Mouse (Mus musculus): Measurements from ENCODE around the gene Chit1.

Chit1 gene

DNA sequence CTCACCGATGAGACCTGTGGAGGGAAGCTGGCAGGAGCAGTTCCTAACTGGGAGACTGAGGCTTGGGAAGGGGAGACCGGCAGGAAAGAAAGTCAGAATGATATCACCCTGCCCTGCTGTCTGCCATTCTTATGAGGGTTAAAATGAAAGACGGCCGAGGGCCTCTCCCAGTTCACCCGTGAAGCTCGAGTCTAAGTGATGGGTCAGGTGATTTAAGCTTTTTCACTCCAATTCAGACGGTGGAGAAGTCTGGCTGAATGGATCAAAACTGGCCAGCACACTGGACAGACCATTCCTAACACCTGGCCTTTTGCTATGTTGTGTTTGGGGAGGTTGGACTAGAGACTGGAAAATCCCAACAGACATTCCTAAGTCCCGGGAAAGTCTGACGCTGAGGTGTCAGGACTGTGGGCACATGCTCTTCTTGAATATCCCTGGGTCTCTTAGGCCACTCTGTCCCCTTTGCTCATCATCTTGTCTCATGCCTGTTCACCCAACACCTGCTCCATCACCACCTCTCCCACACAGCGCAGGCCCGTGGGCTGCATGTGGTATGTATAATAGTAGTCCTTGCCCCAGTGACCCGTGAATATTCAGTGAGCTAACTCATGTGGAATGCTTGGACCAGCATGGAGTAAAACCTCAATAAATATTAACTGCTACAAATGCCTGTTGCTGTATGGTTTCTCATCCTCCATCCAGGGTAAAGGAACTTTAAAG, 11.4 kb upstream of the Chit1 start:
- DNase-seq, result no peak

DNA sequence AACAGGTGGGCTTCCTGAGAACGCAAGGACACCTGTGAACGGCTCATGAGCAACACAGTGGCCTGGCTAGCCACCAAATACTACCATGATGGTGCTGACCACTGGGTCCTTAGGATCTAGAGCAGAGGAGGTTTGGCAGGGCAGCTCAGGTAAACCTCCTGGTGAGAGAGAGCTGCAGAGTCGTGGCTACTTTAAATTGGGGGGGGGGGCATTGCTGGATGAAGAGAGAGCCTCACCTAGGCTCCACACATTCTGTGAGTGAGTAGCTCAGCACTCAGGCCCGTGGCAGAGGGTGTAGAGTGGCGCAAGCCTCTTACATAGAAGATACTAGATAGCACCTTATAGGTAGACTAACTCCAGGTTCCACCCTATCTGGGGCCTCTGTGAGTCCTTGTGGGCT, 10.6 kb upstream of the Chit1 start:
- no peak for DNase-seq

DNA sequence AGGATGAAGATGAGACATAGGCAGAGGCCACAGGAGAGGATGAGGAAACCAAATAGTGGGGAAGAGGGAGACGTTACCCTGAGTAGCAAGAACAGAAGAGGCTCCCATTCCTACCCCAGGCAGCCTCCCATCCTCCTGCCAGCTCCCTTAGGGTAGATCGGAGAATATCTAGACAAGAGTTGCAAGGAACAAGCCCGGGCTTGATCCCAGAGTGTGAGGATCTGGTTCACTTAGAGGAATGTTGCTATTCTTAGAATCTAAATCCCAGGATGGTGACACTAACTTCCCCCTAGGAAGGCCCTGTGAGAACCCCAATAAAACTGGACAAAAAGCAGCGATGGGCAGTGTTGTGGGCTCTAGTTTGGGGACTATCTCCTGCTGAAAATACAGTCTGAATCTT, 10.1 kb upstream of the Chit1 start:
- DNase-seq, result no peak

DNA sequence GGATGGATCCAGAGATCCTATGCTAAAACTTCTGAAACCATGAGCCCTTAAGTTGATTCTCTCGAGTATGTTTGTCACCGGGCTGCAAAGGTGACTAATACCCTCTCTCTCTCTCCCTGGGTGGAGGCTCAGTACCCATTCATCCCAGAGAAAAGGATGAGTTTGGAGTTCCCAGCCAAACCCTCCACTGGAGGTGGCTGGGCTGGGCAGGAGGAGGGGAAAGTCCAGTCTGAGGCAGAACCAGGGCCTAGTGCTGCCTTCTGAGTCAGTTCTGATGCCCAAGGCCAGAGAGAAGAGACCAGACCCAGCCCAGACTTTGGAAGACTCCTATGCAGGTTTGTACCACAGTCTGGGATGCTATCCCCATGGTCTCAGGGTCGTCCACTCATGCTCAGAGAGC, 9.4 kb upstream of the Chit1 start:
- DNase-seq, result no peak

DNA sequence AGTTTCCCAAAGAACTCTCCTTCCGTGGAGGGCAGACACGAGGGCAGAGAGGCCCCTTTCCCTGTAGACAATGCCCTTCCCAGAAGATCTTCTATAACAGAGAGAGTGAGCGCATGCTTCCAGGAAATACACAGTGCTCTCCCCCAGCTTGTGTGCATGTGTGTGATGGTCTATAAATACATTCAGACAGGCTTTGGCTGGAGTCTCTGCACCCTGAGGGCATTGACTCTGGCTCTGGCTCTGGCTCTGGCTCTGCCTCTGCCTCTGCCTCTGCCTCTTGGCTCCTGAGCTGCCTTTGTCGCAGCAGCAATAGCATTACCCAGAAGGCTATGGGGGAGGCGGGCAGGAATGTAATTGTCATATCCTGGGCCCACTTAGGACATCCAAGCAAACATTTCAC, 7.2 kb upstream of the Chit1 start:
- peak; percentile 69 to 74 for DNase-seq

DNA sequence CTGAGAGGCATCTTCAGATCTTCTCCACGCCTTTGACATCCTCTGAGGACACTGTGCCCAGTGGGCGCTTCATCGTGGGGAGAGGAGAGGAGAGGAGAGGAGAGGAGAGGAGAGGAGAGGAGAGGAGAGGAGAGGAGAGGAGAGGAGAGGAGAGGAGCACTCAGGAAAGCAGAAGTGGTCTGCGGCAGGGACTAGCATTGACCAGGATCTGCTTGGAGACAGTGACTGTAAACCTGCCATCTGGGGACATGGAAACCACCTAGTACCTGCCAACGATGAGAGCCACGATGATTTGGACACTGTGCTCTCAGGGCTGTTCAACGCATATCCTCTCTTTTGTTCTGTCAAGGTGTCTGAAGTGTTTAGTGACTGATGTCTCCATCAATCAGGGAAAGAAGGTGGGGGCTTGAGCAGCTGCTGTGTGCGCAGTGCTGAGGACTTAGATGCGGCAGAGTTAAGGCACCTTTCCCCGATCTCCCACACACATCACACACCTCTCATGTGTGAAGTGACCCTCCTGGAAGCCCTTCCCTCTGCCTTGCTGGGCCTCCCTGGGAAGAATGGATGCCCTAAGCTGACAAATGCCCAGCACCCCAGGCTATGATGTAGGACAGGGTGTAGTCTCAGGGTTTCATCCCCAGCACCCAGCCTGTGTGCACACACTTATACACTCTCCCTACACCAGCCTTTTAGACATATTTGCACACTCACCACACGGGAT, 5.8 kb upstream of the Chit1 start:
- DNase-seq, result peak in 1 of 2 experiments; percentile 24

DNA sequence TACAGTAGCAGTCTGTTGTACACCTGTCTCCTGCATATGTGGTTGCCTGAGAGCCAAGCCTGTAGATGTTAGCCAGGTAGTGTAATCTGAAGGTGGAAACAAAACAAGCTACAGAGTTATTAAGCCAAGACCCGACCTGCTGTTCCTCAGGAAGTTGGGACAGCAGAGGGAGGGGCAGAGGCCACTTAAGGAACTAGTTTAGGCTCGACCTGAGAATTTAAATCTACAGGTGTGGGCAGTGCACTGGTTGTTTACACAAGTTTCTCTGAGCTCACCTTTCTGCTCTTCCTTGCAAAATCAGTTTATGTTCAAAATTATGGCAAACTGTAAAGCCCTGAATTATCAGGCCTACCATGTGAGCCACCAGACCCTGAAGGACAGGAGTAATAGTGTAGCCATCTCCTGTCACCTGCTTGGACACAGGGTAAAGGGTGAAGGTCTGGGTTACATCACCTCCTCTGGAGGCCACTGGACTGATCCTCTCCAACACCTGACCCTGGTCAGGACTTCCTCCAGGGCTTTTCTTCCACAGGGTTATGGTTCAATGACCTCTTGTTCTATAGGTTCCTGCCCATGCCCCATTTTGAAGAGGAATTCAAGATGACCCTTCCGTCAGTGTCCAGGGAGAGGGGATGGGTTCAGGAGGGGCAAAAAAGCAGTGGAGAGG, 5.1 kb upstream of the Chit1 start:
- DNase-seq, result no peak

DNA sequence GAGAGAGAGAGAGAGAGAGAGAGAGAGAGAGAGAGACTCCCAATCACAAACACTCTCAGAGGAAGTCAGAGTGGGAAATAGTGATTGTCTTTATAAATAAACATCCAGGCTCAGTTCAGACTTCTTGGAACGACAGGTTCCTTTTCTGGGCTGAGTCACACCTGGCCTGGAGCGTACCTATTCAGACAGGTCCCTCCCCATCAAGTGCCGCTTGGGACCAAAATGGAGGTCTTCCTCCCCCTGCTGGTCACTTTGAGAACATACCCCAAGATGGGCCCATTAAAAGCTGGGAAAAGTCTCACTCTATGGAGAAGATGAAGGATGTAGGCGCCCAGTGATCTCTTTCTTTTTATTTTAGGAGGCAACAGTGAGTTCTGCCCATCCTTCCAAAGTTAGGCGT, 4.3 kb upstream of the Chit1 start:
- DNase-seq, result peak; percentile 79 to 85

DNA sequence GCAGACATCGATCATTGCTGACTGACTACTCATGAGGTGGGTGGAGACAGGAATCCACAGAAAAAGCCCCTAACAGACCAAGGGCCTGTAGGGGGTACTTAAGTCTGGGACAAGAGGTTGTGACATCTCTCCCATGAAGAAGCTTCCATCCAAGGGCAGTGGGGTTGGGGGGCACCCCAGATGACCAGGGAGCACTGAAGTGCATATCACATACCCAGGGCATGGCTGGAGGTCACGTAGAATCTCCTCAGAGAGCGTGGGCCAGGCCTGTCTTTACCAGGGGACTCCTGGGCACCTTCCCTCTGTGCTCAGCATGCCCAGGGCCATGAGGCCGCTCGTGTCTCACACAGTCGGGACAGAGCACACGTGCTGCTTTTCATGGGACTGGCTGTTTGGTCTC, 3.3 kb upstream of the Chit1 start:
- no peak for DNase-seq

DNA sequence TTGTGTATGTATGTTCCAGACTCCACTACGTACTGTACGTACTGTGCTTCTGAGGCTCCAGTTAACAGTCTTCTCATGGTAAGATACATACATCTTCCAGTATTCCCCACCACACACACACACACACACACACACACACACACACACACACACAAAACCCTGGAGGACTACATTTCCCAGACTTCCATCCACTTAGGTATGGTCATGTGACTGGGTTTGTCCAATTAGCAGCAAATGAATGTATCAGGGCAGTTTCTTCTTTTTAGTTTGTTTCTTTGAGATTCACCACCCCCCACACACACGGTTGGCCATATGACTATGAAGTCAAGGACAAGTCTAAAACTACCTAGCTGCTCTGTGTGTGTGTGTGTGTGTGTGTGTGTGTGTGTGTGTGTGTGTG, 1.0 kb upstream of the Chit1 start:
- DNase-seq, result no peak

DNA sequence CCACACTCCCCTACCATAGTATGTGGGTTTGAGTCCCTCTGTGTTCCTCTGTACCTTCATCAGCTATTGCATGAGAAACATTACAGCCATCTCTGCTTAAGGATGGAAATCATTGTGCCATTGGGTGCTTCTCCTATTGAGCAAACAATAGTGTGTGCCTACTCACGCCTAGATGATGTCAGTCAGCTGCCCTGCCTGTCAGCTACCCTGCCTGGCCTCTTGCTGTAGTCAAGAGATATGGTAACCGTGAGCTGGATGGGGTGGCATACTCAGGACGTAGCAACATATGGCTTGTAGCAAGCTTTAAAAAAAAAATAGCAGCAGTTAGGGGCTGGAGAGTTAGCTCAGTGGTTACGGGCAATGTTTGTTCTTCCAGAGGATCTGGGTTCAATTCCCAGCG, 593 bp upstream of the Chit1 start:
- no peak for DNase-seq

DNA sequence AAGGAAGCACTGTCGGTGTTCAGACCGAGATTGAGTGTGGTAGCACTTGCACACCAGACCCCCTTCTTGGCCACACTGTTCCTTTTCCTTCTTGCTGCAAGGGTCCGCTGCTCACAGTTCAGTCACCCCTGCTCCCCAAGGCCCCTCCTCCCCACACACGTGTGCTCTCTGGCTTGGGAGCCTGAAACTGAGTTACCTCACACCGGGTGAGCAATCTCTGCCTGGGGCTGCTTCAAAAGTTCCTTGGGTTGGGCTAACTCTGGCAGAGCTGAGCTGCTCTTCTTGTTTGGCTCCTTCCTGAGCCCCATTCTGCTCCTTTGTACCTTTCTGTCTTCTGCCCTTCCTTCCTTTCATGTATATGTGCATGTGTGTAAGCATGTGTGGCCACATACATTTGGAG, 2.5 kb downstream of the Chit1 start:
- DNase-seq, result no peak

DNA sequence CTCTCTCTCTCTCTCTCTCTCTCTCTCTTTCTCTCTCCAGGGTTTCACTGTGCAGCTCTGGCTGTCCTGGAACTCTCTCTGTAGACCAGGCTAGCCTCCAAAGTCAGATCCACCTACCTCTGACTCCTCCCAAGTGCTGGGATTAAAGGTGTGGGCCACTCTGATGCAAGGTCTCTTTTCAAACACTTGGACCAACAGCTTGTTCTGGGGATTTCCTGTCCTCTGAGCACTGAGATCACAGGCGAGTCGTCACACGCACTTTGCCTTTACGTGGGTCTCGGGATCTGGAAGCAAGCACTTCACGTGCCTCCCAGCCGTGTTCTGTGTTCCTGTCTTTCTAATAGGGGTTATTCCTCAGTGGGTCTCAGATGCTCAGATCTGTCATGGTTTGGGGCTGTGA, 3.0 kb downstream of the Chit1 start:
- DNase-seq, result no peak

DNA sequence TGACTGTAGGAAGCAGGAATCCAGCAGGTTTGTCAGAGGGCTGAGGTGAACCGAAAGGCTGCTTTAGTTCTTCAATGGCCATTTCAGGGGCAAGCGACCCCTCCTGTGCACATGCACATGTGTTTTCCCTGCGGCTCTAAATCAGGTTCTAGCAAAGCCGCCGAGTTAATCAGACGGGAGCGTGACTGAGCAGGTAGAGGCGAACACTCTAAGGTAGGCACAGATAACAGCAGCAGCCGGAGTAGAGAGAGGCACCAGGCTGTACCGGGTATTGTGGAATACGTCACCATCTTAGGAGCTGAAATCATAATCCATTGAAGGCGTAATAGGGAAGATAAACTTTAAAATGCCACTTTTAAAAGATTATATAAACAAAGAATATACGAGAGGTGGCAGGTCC, 3.7 kb downstream of the Chit1 start:
- DNase-seq, result no peak

DNA sequence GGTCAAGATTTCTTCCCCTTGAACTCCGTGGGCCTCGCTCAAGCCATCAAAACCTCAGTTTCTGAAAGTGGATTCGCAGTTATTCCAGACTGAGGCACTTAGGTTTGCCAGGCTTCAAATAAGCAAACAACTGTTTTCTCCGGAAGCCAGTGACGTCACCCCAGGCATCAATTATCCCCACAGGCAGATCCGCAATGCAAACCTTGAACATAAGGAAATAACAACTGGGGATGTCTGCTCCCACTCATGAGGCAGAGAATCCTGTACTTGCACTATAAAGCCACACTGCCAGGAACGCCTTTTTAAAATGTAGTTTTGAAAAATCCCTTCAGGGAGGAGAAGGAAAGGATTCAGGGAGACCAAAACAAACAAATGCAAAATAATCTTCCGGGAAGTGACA, 4.4 kb downstream of the Chit1 start:
- no peak for DNase-seq

DNA sequence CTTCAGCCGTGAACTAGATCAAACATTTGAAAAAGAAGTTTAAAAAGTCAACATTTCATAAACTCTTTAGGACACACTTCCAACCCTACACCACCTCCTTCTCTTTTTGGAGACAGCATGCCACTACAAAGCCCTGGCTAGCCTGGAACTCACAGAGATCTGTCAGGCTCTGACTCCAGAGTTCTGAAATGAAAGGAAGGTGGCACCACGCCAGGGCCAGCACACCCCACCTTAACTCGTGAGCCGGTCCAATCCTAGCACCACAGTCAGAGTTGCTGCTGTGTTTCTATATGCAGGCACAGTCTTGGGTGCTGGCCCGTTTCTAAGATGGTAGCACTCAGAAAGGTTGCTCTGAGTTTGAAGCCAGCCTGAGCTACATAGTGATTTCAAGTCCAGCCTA, 6.1 kb downstream of the Chit1 start:
- no peak for DNase-seq

DNA sequence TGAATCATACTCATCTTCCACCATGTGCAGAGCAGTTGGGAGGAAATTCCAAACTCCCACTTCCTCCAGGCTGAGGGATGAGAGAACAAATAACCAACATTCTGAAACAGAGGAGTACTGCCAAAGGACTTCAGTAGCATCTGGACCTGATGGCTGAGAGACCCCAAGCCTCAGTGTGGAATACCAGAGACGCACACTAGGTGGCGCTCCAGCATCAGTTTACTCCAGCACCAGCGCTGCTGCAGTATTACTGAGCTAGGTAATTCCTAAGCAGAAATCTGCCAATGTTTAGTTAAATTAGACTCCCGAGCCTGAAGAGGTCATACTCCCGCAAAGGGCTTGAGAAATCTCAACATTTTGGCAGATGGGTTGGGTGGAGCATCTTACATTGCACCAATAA, 9.1 kb downstream of the Chit1 start:
- peak; percentile 96 to 98 for DNase-seq

DNA sequence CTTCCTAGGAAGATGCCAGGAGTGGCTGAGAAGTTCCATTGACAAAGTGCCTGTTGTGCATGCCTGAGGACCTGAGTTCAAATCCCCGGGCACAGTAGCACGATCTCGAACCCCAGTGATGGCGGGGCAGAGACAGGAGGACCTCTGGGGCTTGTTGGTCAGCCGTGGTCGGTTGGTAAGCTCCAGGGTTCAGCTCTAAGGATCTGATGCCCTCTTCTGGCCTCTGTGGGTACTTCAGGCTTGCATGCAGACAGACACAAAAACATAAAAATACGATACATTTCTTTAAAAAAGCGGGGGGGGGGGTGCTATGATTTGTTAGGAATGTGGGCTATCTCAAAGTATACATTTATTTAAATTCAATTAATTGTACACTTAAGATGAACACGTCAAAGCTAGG, 11.2 kb downstream of the Chit1 start:
- DNase-seq, result peak; percentile 62 to 71

DNA sequence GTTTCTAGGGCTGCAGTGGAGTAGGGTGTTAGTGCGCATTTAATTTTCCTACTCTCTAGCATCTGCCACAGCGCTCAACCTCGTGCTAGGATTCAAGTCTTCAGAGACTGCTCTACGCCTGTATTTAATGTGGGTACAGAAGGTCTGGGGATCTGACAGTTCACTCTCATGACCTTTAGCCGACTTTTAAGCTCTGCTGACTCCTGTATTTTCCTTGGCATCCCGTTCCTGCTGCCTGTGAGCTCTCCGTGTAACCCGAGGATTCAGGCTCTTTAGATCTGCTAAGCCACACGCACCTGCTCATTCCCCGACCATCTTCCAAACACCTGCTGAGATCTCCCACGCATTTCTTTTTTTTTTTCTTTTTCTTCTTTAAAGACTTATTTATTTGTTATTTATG, 22.3 kb downstream of the Chit1 start:
- no peak for DNase-seq

DNA sequence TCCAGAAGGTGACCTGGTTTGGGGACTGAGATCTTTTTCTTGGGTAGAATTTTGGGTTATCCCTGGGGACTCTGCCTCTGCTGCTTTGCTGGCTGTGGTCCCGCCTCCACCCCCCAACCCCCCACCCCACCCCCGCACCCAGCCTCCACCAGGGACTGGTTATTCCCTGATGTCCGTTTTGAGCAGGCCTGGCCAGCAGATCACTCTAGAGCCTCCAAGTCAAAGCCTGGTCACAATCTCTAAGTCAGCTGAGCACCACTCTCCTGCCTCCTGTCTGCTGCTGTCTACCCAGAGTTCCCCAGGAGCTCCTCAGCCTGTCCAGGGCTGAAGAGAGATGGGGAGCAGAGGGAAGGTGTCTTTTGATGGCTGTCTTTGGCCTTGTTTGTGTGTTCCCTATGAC, 25.3 kb downstream of the Chit1 start:
- no peak for DNase-seq

DNA sequence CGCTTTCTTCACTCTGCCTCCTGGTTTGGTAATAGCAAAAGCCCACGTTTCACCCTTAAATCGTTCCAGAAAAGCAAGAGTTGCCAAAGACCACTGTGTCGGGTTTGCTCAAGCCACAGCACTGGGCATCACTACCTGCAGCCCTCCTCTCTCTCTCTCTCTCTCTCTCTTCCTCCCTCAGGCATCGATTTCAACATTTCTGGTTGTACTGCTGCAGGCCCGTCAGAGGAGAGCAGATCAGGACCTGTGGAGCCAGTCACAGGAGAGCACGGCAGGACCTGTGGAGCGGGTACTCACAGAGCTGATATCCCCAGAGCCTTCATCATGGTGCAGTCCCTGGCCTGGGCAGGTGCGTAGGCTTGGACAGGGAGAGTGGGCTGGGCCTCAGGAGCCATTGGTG, 27.4 kb downstream of the Chit1 start:
- no peak for DNase-seq

DNA sequence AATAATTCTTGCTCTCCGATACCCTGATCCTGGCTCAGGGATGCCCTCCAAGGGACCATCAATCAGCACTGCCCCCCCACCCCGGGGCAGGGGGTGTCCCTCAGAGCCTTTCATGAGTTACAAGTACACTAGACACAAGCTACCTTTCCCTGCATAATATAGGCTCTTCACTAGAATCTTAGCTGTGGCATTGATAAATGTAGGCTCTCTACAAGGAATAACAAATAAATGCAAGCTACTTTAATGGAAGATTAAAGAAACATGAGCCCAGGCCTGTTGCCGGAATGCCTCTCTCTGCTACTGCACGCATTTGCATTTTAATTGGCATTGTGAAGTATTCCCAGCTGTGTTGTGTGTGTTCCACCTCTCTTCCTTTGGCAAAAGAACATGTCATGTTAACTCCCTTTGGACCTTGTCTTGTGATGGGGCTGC, 31.3 kb downstream of the Chit1 start:
- no peak for DNase-seq

DNA sequence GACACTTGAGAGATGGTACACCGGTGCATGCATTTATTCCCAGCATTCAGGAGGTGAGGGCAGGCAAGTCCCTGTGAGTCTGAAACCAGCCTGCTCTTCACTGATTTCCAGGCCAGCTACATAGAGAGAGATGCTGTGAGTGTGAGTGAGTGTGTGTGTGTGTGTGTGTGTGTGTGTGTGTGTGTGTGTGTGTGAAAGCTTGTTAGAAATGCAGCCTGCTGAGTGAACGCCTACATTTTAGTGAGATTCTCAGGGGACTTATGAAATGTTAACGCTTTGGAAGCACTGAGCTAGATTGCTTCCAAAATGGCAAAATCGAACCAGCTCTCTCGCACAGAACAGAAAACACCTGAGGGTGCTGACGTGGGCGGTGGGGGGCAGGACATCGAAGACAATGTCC, 35.0 kb downstream of the Chit1 start:
- DNase-seq, result no peak

DNA sequence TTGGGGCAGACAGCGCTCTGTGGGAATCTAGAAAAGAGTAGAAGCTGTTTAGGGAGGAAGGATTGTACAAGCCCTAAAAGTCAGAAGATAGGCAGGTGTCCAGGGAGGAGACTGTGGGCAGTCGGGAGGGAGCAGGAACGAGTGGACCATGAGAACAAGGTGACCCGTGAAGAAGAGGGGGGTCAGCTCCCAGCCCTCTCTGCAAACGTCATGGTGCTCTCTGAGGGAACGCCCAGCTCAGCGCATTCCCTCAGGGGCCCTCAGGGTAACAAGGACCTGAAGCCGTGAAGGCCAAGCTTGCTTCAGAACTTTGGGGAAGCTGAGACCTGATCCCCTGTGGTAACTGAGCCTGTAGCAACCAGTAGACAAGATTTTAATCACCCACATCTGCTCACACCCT, 39.0 kb downstream of the Chit1 start:
- no peak for DNase-seq

Measured in cerebellum, postnatal 10 days (tissue).